Mouse (Mus musculus): ENCODE measurements at regions not wholly inside any gene's neighbourhood (a gene's known extent, or its start where the extent isn't known, plus 50 kb on each side); places are given as distances from the start of the nearest gene placed in this dataset.

- WGBS: 84% methylated on average over 3 of the region's 3 CpGs
Measured at GRCm38 (mm10) chr14:85160396-85160795, 717.0 kb downstream of the Pcdh17 start.

GRCm38 (mm10) chr14:85186794-85187193 lies 743.4 kb downstream of the Pcdh17 start:
- ATAC-seq (ENCODE audit: low FRiP score, low read depth): 0 out of 2 replicates have a peak, but pooled peaks have one; percentile 17
- Histone ChIP-seq H3K36me3 (no peaks in the 10 kb centered on the region), H3K27me3 (replicated peaks) (no peaks in the 10 kb centered on the region), H3K4me3 (no peak overlapping the region), H3K4me2 (replicated peaks) (no peak overlapping the region), H3K9ac (no peak overlapping the region), H3K27ac (no peak overlapping the region), H3K9me3 (no peaks in the 10 kb centered on the region), H3K4me1 (no peaks in the 10 kb centered on the region)
- 53% methylated on average over 6 of the region's 6 CpGs for WGBS

More at GRCm38 (mm10) chr14:85160396-85160795, 717.0 kb downstream of the Pcdh17 start:
- Histone ChIP-seq H3K9ac (no peak overlapping the region), H3K4me2 (replicated peaks) (no peak overlapping the region), H3K36me3 (no peaks in the 10 kb centered on the region), H3K27me3 (replicated peaks) (no peaks in the 10 kb centered on the region), H3K9me3 (no peaks in the 10 kb centered on the region), H3K4me1 (no peaks in the 10 kb centered on the region), H3K4me3 (no peak overlapping the region), H3K27ac (no peak overlapping the region)
- no peak for ATAC-seq (ENCODE audit: low FRiP score, low read depth)

GRCm38 (mm10) chr14:85204069-85204468 lies 760.7 kb downstream of the Pcdh17 start:
- Histone ChIP-seq H3K4me1 (no peaks in the 10 kb centered on the region), H3K9ac (no peak overlapping the region), H3K27me3 (replicated peaks) (no peaks in the 10 kb centered on the region), H3K4me3 (no peak overlapping the region), H3K27ac (no peak overlapping the region), H3K9me3 (no peaks in the 10 kb centered on the region), H3K36me3 (no peaks in the 10 kb centered on the region), H3K4me2 (replicated peaks) (no peak overlapping the region)
- ATAC-seq (ENCODE audit: low FRiP score, low read depth): no peak
- WGBS: 85% methylated on average over 2 of the region's 2 CpGs

GRCm38 (mm10) chr14:85208383-85208782 lies 765.0 kb downstream of the Pcdh17 start:
- Histone ChIP-seq H3K27me3 (replicated peaks) (no peaks in the 10 kb centered on the region), H3K27ac (no peak overlapping the region), H3K9me3 (no peaks in the 10 kb centered on the region), H3K36me3 (no peaks in the 10 kb centered on the region), H3K4me1 (no peaks in the 10 kb centered on the region), H3K4me3 (no peak overlapping the region), H3K9ac (no peak overlapping the region), H3K4me2 (replicated peaks) (no peak overlapping the region)
- no peak for ATAC-seq (ENCODE audit: low FRiP score, low read depth)
- WGBS: 95% methylated on average over 1 of the region's 1 CpGs

GRCm38 (mm10) chr14:85215026-85215425 lies 771.7 kb downstream of the Pcdh17 start:
- Histone ChIP-seq H3K9ac (no peak overlapping the region), H3K36me3 (no peaks in the 10 kb centered on the region), H3K4me2 (replicated peaks) (no peak overlapping the region), H3K9me3 (no peaks in the 10 kb centered on the region), H3K27me3 (replicated peaks) (no peaks in the 10 kb centered on the region), H3K27ac (no peak overlapping the region), H3K4me1 (no peaks in the 10 kb centered on the region), H3K4me3 (no peak overlapping the region)
- WGBS: 30% methylated on average over 3 of the region's 3 CpGs
- no peak for ATAC-seq (ENCODE audit: low FRiP score, low read depth)
